Mouse (Mus musculus) cerebellum, postnatal 4 days (tissue): ENCODE data around the gene Tdrd12.

Experiments used
- DNase-seq, 2 experiments: peaks; one replicate each; pipeline ENCODE4 v3.0.0; 2022; ENCODE audit warnings: low spot score in 2 of 2, mixed read lengths in 1 of 2

The Tdrd12 gene

GRCm38 (mm10) chr7:35447996-35448846 lies 89.3 kb downstream of the Tdrd12 start, which contains the start of gene Slc7a9:
Gene Slc7a9 (plus strand): TSS chr7:35448796.
- no peak for DNase-seq

GRCm38 (mm10) chr7:35447501-35447900 lies 90.0 kb downstream of the Tdrd12 start:
- no peak for DNase-seq

- no peak for DNase-seq
Observed at GRCm38 (mm10) chr7:35435266-35435665, 102.3 kb downstream of the Tdrd12 start.

GRCm38 (mm10) chr7:35428146-35428545 lies 109.4 kb downstream of the Tdrd12 start:
- DNase-seq: no peak

DNA sequence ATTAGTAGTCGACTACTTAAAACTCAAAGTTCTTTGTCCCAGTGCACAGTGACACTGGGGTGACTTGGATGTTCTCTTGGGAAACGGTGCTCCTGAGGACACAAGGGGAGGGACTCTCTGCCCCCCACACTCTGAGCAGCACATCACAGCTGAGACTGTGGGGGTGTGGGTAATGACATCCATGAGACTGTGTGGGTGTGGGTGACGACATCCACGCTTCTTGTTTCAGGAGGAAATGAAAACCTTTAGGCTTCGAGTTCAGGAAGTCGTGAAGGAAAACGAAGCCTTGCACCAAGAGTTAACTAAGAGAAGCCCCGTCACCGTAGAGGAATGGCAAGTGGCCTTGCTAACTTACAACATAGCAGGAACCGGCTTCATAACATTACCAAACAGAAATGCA lies 114.5 kb downstream of the Tdrd12 start:
- no peak for DNase-seq
